Mouse (Mus musculus) MEL (cell line): ENCODE data around the gene Cd83.

ENCODE experiments used
- CTCF ChIP-seq, 3 experiments: IDR thresholded peaks in 2 of 3; conservative IDR thresholded peaks in 1 of 3; 2 replicates each; pipeline ENCODE4 v1.5.1; 2011 to 2012; ENCODE audit warnings: low read length in 3 of 3, low read depth in 2 of 3, mild to moderate bottlenecking in 2 of 3, improper control_type of control experiment in 1 of 3, inconsistent platforms in 1 of 3, mixed read lengths in 1 of 3, moderate library complexity in 1 of 3; ENCODE audit not compliant: control insufficient read depth in 1 of 3, insufficient read depth in 1 of 3, poor library complexity in 1 of 3, severe bottlenecking in 1 of 3
- ELF1 ChIP-seq: IDR thresholded peaks from 2 replicates; pipeline ENCODE4 v1.6.1; 2014; ENCODE audit warnings: low read depth, mild to moderate bottlenecking, inconsistent platforms, low read length, improper control_type of control experiment, moderate library complexity
- EP300 ChIP-seq, 2 experiments: IDR thresholded peaks; 2 replicates each; pipeline ENCODE4 v1.6.1; 2011; ENCODE audit warnings: improper control_type of control experiment in 2 of 2, low read length in 2 of 2, low read depth in 1 of 2, mild to moderate bottlenecking in 1 of 2
- MAFK ChIP-seq: IDR thresholded peaks from 2 replicates; pipeline ENCODE4 v1.6.1; 2011; ENCODE audit warnings: low read depth, mild to moderate bottlenecking, low read length, improper control_type of control experiment, borderline replicate concordance
- MAX ChIP-seq: IDR thresholded peaks from 2 replicates; pipeline ENCODE4 v1.6.1; 2011; ENCODE audit warnings: low read length, improper control_type of control experiment
- MEF2A ChIP-seq: IDR thresholded peaks from 2 replicates; pipeline ENCODE4 v1.6.1; 2014; ENCODE audit warnings: low read depth, mild to moderate bottlenecking, inconsistent platforms, low read length, improper control_type of control experiment; ENCODE audit not compliant: poor library complexity, insufficient replicate concordance, severe bottlenecking; ENCODE audit errors: extremely low read depth
- POLR2A ChIP-seq, 2 experiments: IDR thresholded peaks; 2 replicates each; pipeline ENCODE4 v1.6.1; 2011 to 2012; ENCODE audit warnings: low read length in 2 of 2, mild to moderate bottlenecking in 2 of 2, control low read depth in 1 of 2, improper control_type of control experiment in 1 of 2, low read depth in 1 of 2, moderate library complexity in 1 of 2; ENCODE audit not compliant: control insufficient read depth in 1 of 2, insufficient read depth in 1 of 2, poor library complexity in 1 of 2
- POLR2AphosphoS5 ChIP-seq: IDR thresholded peaks from 2 replicates; pipeline ENCODE4 v1.6.1; 2012; ENCODE audit warnings: low read depth, borderline replicate concordance, mild to moderate bottlenecking, inconsistent platforms, low read length, moderate library complexity, mixed read lengths
- RAD21 ChIP-seq: IDR thresholded peaks from 2 replicates; pipeline ENCODE4 v1.6.1; 2011; ENCODE audit warnings: mild to moderate bottlenecking, low read depth, low read length, improper control_type of control experiment
- RCOR1 ChIP-seq: IDR thresholded peaks from 2 replicates; pipeline ENCODE4 v1.6.1; 2012; ENCODE audit warnings: low read depth, mild to moderate bottlenecking, inconsistent platforms, low read length, improper control_type of control experiment
- SIN3A ChIP-seq: IDR thresholded peaks from 2 replicates; pipeline ENCODE4 v1.6.1; 2012; ENCODE audit warnings: low read length, improper control_type of control experiment, inconsistent platforms
- TAL1 ChIP-seq: IDR thresholded peaks from 2 replicates; pipeline ENCODE4 v1.6.1; 2012; ENCODE audit warnings: mild to moderate bottlenecking, inconsistent platforms, low read length, moderate library complexity, mixed read lengths
- ZC3H11A ChIP-seq: IDR thresholded peaks from 2 replicates; pipeline ENCODE4 v1.6.1; 2012; ENCODE audit warnings: low read depth, mild to moderate bottlenecking, inconsistent platforms, low read length, improper control_type of control experiment

DNA sequence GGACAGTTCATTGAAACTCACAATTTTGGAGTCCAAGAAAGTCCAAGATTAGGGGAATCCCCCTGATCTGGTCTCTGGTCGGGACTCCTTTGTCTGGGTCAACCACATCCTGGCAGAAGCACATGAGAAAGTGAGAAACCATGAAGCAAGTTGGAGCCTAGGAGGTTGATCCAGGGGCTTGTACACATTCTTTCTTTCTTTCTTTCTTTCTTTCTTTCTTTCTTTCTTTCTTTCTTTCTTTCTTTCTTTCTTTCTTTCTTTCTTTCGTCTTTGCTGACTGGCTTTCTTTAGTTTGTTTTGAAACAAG lies 9.2 kb upstream of the Cd83 start:
- TF ChIP-seq MAX = no peak
- TF ChIP-seq POLR2A (IDR thresholded peaks at IDR 0.05; ENCODE audit: control insufficient read depth in 1 of 2, insufficient read depth in 1 of 2, low read depth in 1 of 2, low read length in 2 of 2, poor library complexity in 1 of 2) = no peak
- no peak for TF ChIP-seq MAFK
- no peak for TF ChIP-seq SIN3A
- TF ChIP-seq CTCF (IDR thresholded peaks at IDR 0.05 in 2 of 3, conservative IDR thresholded peaks at IDR 0.05 in 1 of 3; ENCODE audit: control insufficient read depth in 1 of 3, insufficient read depth in 1 of 3, low read depth in 2 of 3, low read length in 3 of 3, poor library complexity in 1 of 3, severe bottlenecking in 1 of 3) = no peak
- no peak for TF ChIP-seq RCOR1
- TF ChIP-seq RAD21 = no peak
- TF ChIP-seq EP300 (IDR thresholded peaks at IDR 0.05; ENCODE audit: low read depth in 1 of 2, low read length in 2 of 2) = no peak
- no peak for TF ChIP-seq ZC3H11A
- TF ChIP-seq ELF1 = no peak
- no peak for TF ChIP-seq POLR2AphosphoS5
- TF ChIP-seq TAL1 = no peak
- TF ChIP-seq MEF2A = no peak
